Mouse (Mus musculus) erythroblast, adult 5-6 weeks (primary cell): Measurements from ENCODE around the gene Amhr2. TPM values are rescaled to one million over a fixed set of nuclear protein-coding genes. Genes with fewer than 3 reads are reported as not detected.

ENCODE experiments used
- ATAC-seq: replicated peaks from 2 replicates; pipeline ENCODE4 v1.8.0; 2016; ENCODE audit warnings: moderate number of reproducible peaks, mild to moderate bottlenecking, moderate TSS enrichment, inconsistent platforms; ENCODE audit not compliant: poor library complexity, low FRiP score, severe bottlenecking
- total RNA-seq, 2 experiments: library from RNA; stranded (forward) in 1 of 2; stranded (reverse) in 1 of 2; fragments of 150-400 nt in 1 of 2; fragments of 200-764, 138-1000 nt in 1 of 2; gene quantifications; 2 replicates each; pipeline versions ENCODE4 v1.2.3 to v1.2.4; 2015 to 2017; ENCODE audit warnings: low replicate concordance in 2 of 2

The Amhr2 gene
- total RNA-seq, 2 experiments from 2014 or later = not detected

- no peak for ATAC-seq
These were observed 23.7 kb downstream of the Amhr2 start for GRCm38 (mm10) chr15:102468675-102469370.

GRCm38 (mm10) chr15:102470183-102470604 is 25.0 kb downstream of the Amhr2 start, which contains the start of gene Pcbp2:
Gene Pcbp2, plus strand, starts transcription at chr15:102470539.
- ATAC-seq = peak; percentile 99

GRCm38 (mm10) chr15:102470605-102471294 is 25.6 kb downstream of the Amhr2 start:
- peak; percentile 65 for ATAC-seq

DNA sequence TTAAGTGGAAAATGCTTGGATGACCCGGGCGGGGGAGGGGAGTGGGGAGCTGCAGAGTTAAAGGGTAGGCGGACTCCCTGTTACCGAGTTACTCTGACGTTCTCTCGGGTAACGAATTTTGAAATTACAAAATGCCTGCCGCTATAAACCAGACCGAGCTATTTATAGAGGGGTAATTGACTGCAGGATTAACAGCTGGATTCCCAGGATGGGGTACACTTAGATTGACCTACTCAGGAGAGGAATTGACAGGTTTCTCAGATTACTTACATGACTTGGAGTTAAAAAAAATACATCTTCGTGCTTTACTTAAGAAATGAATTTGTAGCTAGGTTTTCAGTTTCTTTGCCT is 26.1 kb downstream of the Amhr2 start:
- no peak for ATAC-seq

DNA sequence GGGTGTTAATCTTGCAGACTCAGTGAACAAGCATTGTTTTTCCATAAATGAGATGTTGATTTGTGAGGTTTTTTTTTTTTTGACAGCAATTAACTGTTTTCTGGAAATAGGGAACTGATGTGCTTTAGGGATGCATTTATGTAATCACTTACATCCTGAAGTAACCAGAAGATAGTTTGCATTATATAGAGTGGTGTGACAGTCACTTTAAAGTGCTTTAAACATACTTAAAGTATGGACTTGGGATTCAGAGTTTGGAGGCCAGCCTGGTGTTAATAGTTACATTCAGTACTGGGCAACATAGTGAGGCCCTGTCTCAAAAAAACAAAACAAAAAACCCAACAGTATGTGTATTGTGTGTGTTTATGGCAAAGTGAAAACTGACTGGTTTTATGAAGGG is 26.6 kb downstream of the Amhr2 start:
- no peak for ATAC-seq

- ATAC-seq = no peak
These were observed 28.1 kb downstream of the Amhr2 start for GRCm38 (mm10) chr15:102473246-102473645.

DNA sequence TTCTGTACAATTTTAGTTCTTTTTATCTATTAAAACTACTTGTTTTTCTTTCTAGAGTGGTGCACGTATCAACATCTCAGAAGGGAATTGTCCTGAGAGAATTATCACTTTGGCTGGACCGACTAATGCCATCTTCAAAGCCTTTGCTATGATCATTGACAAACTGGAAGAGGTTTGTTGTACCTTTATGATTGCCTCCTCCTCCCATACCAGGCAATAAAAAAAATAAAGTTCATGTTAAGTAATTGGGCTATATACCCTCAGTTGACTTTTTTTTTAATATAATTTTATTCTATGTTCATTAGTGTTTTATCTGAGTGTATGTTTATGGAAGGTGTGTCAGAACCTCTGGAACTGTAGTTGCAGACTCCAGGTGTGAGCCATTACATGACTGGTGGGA is 29.4 kb downstream of the Amhr2 start:
- no peak for ATAC-seq

- no peak for ATAC-seq
These were observed 38.0 kb downstream of the Amhr2 start for GRCm38 (mm10) chr15:102483136-102483535.

GRCm38 (mm10) chr15:102485853-102486252 is 40.7 kb downstream of the Amhr2 start:
- 0 out of 2 replicates have a peak, but pooled peaks have one; percentile 35 for ATAC-seq

DNA sequence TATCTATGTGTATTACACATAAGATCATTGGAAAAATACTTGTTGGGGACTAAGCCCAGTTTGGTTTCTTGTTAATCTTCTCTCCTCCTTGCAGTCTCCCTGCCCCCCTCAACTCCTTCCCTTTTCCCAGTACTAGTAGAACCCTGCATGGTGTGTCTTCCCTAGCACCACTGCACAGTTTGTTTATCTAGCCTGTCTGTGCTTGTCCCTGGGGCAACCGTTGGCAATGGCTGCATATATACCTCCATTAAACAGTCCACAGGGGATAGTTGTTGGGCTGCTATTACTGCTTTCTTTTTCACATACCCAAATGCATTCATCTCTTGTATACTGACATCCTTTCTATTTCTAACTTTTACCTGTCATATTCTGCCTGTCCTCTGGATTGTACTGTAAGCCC is 42.5 kb downstream of the Amhr2 start:
- no peak for ATAC-seq

DNA sequence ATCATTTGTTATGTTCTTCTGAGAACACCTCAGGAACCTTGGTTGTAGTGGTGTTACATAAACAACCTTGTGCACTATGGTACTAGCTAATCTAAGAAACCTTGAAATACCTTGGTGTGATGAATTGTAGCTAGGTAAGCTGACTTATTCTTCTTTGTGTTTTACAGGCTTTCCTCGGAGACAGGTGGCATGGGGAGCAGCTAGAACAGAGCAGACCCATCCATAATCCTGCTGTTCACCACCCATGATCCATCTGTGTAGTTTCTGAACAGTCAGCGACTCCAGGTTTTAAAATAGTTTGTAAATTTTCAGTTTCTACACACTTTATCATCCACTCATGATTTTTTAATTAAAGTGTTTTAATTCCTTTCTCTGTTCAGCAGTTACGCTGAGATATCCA is 53.2 kb downstream of the Amhr2 start:
- no peak for ATAC-seq

- no peak for ATAC-seq
These were observed 54.2 kb downstream of the Amhr2 start for GRCm38 (mm10) chr15:102499370-102499769.

GRCm38 (mm10) chr15:102499851-102500250 is 54.7 kb downstream of the Amhr2 start:
- no peak for ATAC-seq

- no peak for ATAC-seq
These were observed 55.3 kb downstream of the Amhr2 start for GRCm38 (mm10) chr15:102500479-102500878.

- ATAC-seq = no peak
These were observed 56.1 kb downstream of the Amhr2 start for GRCm38 (mm10) chr15:102501084-102501814.

GRCm38 (mm10) chr15:102502254-102502840 is 57.2 kb downstream of the Amhr2 start:
- no peak for ATAC-seq

- ATAC-seq = no peak
These were observed 58.3 kb downstream of the Amhr2 start, which contains the start of gene Gm10337 for GRCm38 (mm10) chr15:102503447-102503846. Gene Gm10337, plus strand, starts transcription at chr15:102503722.
